Mouse (Mus musculus) liver, adult 2 months (tissue): ENCODE measurements around the gene Klhdc7a.

ENCODE experiments used
- CTCF ChIP-seq: fragments of 200-500 bp; IDR thresholded peaks from 2 replicates; pipeline ENCODE4 v1.5.1; 2011; ENCODE audit warnings: low read depth, low read length, control low read depth
- POLR2A ChIP-seq: fragments of 200-500 bp; IDR thresholded peaks from 2 replicates; pipeline ENCODE4 v1.6.1; 2011; ENCODE audit warnings: low read length, control low read depth; ENCODE audit not compliant: insufficient read depth; ENCODE audit errors: extremely low read depth

GRCm38 (mm10) chr4:139967922-139968321 lies at the start of gene Klhdc7a:
- no peak for TF ChIP-seq CTCF
- TF ChIP-seq POLR2A: no peak
